Mouse (Mus musculus) liver (tissue): ENCODE measurements around the gene Ripor3.
"Not testable (repeated sequence)": the region's sequence is repeated elsewhere in the genome, so short reads cannot be mapped to it uniquely, and the experiment has no call there.

Experiments
- DNase-seq: peaks from one replicate; pipeline ENCODE4 v3.0.0-alpha.2; 2020; ENCODE audit warnings: mixed read lengths

Gene Ripor3

GRCm38 (mm10) chr2:168009936-168010668 is at the start of gene Ripor3:
Ripor3 (minus strand) TSS chr2:168010618.
- peak; percentile 81 for DNase-seq

DNA sequence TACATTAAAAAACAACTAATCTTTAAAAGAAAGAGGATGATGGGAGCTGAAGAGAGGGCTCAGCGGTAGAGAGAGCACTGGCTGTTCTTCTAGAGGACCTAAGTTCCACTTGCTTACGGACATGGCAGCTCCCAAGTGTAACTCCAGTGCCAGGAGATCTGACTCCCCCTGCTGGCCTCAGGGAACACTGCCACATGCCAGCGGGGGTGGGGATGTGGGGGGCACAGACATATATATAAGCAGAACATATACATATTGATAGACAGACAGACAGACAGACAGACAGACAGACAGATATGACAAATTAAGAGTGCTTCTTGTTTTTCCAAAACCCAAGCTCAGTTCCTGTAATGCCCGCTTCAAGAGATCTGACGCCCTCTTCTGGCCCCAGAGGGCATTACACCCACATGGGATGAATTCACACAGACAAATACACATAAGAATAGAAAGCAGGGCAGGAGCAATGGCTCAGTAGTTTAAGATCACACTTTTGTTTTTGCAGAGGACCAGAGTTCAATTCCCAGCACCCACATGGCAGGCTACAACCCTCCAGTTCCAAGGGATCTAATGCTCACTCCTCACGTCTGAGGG is 48.9 kb upstream of the Ripor3 start:
- no peak for DNase-seq

DNA sequence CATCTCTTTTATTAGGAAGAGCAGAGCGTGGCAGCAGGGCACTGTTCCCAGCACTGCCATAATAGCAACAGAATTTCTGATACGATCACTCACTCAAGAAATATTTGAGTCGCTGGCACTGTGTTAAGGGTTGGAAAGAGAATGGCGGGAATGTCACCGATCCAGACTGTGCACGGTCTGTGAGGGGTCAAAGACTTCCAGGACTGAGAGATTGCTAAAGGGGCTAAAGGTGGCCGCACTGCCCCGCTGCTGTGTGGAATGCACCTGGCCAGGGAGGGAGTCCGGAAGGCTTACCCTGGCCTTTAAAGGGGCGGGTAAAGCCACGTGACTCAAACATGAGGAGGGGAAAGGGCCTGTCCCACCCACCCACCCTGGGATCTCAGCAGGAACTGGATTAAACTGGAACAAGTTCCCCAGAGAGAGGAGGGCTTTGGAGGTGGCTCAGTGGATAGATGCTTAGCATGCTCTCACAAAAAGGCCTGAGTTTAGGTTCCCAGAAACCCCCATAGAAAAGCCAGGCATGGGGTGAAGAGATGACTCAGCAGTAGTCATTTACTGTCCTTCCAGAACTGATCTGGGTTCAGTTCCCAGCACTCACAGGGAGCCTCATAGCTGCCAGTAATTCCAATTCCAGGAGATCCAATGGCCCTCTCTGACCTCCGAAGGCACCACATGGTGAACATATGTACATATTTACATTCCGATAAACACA is 48.2 kb upstream of the Ripor3 start:
- DNase-seq, result peak; percentile 33

DNA sequence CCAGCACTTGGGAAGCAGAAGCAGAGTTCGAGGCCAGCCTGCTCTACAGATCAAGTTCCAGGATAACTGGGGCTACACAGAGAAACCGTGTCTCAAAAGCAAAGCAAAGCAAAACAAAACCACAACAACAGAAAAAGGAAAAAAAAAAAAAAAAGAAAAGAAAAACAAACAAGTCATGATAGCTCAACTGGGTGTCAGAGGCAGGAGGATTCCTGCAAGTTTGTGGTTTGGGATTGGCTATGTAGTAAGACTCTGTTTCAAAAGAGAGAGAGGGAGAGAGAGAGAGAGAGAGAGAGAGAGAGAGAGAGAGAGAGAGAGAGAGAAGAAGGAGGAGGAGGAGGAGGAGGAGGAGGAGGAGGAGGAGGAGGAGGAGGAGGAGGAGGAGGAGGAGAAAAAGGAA is 47.5 kb upstream of the Ripor3 start:
- not testable (repeated sequence) for DNase-seq

GRCm38 (mm10) chr2:168056666-168056933 is 46.2 kb upstream of the Ripor3 start:
- DNase-seq, result no peak

- DNase-seq, result no peak
Measured at GRCm38 (mm10) chr2:168055910-168056665, 45.7 kb upstream of the Ripor3 start.

DNA sequence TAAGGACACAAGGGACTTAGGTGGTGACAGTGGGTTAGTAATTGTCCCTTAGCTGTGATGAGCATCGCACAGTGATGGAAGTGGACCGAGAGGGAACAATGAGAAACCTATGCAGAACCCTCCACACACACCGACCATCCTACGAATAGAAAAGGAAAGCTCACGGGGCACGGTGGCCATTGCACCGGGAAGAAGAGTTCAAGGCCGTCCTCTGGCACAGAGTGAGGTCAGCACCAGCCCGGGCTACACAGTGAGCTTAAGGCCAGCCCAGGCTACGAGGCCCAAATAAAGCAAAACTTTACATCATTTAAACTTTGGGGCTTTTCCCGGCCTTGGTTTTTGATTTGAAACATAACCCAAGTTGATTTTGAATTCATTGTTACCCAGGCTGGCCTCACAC is 43.7 kb upstream of the Ripor3 start:
- no peak for DNase-seq

DNA sequence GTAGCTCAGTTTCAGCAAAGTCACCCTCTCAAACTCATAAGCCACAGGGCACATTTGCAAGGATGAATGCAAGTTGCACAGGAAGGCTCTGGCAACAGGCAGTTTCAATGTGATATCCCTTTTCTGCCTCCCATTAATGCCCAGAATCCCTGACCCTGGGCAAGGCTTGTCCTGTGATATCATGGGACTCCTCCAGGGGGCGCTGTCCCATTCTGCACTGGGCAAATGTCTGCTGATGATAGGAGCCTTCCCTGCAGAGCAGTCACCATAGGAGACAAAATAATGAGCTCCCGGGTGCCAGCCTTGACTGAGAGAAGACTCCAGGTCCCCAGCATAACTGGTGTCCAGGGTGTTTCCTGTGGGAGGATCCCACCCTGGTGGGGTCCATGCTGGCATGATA is 42.3 kb upstream of the Ripor3 start:
- peak; percentile 57 for DNase-seq

DNA sequence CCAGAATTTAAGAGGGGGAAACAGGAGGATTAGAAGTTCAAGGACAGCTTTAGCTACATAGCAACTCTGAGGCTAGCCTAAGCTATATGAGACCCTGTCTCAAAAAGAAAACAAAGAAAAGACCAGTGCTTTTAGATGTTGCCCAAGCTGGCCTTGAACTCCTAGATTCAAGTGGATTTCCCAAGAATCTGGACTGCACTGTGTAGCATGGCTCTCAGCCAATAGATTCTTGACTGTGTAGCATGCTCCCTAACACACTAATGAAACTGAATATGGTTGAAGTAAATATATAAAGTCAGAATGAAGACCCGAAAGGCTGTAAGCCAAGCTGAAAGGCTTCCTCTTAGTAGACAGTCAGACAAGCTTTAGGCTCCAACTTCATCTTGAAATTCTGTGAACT is 41.7 kb upstream of the Ripor3 start:
- DNase-seq, result no peak

- peak; percentile 80 for DNase-seq
Measured at GRCm38 (mm10) chr2:168050000-168050942, 39.9 kb upstream of the Ripor3 start.

DNA sequence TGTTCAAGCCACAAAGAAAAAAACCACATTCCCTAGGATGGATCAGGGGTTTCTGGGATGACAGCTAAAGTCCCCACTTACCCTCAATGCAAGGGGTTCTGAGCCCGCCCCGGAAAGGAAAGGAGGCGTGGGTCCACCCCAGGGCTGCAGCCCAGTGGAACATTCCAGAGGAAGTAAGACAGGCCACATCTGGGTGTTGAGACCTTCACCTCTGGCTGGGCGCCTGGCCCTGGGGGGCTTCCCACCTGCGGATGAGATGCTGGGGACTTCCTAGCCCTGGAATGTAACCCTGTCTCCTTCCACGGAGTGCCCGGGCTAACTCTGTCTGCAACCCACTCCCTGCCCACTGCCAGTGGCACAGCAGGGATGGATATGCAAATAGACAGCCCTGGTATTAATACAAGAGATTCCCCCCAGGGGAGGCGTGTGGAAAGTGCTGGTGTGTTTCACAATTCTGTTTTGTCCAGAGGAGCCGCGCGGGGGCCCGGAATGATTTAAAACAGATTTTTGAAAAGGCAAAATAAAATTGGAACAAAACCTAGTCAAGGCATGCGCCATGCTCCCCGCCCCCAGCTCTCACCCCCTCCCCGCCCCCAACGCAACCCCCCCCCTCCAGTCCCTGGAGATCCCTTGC is 38.7 kb upstream of the Ripor3 start:
- no peak for DNase-seq

- DNase-seq, result peak; percentile 38
Measured at GRCm38 (mm10) chr2:168046467-168046866, 36.0 kb upstream of the Ripor3 start.

- DNase-seq, result peak; percentile 29
Measured at GRCm38 (mm10) chr2:168045771-168046170, 35.4 kb upstream of the Ripor3 start.

GRCm38 (mm10) chr2:168045357-168045756 is 34.9 kb upstream of the Ripor3 start:
- DNase-seq, result no peak

DNA sequence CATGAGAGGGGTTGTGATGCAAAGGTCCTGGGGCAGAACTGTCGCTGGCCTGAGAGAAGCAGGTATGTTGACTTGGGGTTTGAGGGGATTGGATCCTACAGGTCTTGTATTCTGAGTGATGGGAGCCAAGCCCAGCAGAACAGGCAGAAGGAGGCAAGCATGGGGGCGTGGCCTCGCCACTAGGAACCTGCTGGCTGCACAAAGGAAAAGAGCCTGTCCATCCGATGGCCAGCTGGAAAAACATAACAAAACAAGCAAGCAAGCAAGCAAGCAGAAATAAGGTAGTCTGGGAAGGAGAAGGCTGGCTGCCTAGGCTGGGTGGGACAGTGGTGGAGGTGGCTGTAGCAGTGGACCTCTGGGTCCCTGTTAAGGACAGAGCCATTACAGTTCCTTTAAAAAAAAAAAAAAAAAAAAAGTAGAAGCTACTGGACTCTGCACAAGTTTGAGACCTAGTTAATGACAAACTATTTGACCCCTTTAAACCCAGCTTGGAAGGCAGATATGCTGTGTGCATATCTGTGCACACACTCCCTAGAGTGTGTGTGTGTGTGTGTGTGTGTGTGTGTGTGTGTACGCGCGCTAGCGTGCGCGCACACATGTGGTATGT is 34.4 kb upstream of the Ripor3 start:
- no peak for DNase-seq

- no peak for DNase-seq
Measured at GRCm38 (mm10) chr2:168042019-168042418, 31.6 kb upstream of the Ripor3 start.

- no peak for DNase-seq
Measured at GRCm38 (mm10) chr2:168040751-168041150, 30.3 kb upstream of the Ripor3 start.

DNA sequence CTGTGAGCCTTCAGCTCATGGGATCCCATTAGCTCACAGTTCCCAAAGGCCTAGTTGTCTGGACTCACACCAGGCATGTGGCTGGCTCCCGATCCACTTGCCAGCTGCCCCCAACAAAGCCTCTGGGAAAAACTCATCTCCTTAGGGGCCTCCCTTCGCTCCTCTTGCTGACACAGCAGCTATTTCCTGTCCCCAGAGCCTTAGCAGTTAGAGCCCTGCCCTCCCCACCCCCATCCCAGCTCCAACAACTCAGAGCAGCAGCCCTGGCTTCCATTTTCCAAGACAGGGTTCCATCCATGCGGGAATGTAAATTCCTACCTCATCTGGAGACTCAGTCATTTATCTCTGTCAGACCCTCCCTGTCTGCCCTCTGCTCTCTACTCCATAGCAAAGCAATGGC is 26.6 kb upstream of the Ripor3 start:
- DNase-seq, result peak; percentile 39

DNA sequence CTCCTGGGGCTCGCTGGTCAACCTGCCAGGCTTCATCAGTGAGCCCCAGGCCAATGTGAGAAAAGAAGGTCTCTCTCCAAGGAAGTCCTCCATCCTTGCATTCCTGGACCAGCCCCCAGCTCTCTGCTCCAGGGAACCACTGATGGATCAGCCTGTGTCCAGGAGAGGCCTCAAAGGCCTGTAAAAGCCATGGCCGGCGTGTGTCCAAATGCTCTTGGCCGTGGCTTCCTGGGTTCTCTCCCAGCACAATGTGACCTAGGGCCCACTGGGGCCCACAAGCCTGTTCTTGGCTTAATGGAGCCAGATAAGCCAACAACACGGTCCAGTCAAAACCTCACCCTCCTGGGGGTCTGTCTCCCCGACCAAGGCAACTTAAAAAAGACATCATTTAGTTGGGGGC is 25.5 kb upstream of the Ripor3 start:
- no peak for DNase-seq

DNA sequence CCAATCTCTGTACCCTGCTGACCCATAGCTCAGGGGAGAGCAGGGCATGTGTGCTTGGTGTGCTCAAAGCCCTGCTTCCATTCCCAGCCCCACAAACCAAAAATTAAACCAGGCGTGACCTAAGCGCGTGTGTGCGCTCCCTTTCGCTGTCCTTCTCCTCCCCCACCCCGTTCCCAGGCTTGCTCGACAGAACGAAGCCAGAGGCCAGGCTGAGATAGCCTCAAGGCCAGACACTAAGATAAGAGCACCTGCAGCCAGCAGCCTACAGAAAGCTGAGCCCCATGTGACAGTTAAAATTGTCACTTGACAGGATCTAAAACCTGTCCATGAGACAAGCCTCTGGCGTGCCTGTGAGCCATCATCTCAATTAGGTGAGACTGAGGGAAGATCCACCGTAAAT is 23.5 kb upstream of the Ripor3 start:
- DNase-seq, result peak; percentile 62

- DNase-seq, result peak; percentile 48
Measured at GRCm38 (mm10) chr2:168031842-168032241, 21.4 kb upstream of the Ripor3 start.
